Mouse (Mus musculus) lung, postnatal 0 days (tissue): Measurements from ENCODE around the gene Gipc2.

Experiments used
- CTCF ChIP-seq: IDR thresholded peaks from 2 replicates; pipeline ENCODE4 v1.5.1; 2016; ENCODE audit warnings: antibody characterized with exemption, mild to moderate bottlenecking
- EP300 ChIP-seq: IDR thresholded peaks from 2 replicates; pipeline ENCODE4 v1.6.1; 2016; ENCODE audit warnings: antibody characterized with exemption, mild to moderate bottlenecking, control low read depth

- TF ChIP-seq CTCF (no peak), EP300 (no peak)
These were observed 44.6 kb downstream of the Gipc2 start for GRCm38 (mm10) chr3:152121169-152122009.
